Mouse (Mus musculus) small intestine, adult 2 months (tissue): ENCODE measurements around the gene Atxn7l1.

Source experiments
- CTCF ChIP-seq: fragments of 200-500 bp; IDR thresholded peaks from 2 replicates; pipeline ENCODE4 v1.5.1; 2012; ENCODE audit warnings: low read depth, mild to moderate bottlenecking, control low read depth, inconsistent platforms, low read length, moderate library complexity, mixed read lengths; ENCODE audit not compliant: insufficient replicate concordance, insufficient read length; ENCODE audit errors: extremely low read depth
- POLR2A ChIP-seq: fragments of 200-500 bp; IDR thresholded peaks from 2 replicates; pipeline ENCODE4 v1.6.1; 2012; ENCODE audit warnings: low read depth, mild to moderate bottlenecking, control low read depth, inconsistent platforms, low read length, moderate library complexity

DNA sequence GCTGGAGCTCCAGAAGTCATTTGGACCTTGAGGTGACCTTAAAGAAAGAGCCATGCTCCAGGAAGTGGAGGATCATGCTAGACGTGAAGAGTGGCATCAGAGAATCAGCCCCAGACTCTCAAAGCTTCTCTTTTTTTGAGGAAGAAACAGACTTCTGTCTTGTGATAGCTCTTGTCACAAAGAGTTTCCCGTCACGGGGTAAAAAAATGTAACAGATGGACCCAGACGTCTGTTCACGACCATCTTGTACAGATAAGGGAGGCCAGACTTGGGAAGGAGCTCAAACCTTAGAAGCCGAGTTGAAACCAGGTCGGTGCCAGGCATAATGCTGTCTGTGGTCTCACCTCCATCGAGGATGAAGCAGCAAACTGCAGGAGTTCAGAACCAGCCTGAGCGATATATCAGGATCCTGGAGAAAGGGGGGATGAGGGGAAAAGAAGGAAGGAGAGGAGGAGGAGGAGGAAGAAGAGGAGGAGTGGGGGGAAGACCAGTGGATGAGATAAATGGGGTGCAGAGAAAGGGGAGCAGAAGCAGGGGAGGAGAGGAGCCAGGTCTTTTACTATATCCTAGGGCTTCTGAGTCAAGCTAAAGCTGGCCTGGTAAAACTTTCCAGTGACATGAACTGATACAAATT, 21.8 kb upstream of the Atxn7l1 start:
- TF ChIP-seq CTCF: no peak
- no peak for TF ChIP-seq POLR2A
